Mouse (Mus musculus) kidney, adult 9 months (tissue): ENCODE data around the gene Mapk8ip1.
A peak's percentile ranks its signal among the peaks of the same experiment; 100 is the strongest.

Experiments
- DNase-seq: peaks from one replicate; pipeline ENCODE4 v3.0.0; 2022

Mapk8ip1 gene

DNA sequence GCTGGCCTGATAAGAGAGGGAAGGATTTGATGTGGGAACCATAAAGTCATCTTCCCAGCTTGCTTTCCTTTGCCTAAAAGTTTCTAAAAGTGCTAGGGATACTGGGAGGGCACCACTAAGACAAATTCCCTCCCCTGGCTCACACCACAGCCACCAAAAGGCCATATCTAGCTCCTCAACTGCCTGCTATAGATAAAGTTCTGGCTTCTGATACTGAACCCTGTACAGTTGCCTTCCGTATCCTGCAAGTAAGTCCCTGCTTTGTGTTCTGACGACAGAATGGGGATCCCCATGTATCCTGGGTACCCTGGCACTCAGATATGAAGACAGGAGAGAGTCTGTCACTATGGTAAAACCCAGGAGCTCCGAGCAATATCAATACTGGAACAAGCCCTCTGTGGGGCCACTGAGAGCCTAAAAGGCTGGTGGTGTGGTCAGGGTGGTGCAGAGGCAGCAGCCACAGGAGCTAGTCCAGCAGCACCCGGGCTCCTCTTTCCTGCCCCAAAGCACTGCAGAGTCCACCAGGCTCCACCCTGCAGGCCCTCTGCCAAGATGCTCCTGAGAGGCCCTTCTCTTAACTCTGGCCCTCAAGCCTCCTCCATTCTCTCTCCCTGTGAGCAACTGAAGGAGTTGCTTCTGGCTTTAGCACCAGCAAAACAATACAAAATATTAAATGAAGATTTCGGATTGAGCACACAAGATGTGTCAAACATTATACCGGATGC, 10.7 kb downstream of the Mapk8ip1 start:
- DNase-seq = no peak

GRCm38 (mm10) chr2:92389645-92390044, 11.4 kb downstream of the Mapk8ip1 start:
- no peak for DNase-seq

DNA sequence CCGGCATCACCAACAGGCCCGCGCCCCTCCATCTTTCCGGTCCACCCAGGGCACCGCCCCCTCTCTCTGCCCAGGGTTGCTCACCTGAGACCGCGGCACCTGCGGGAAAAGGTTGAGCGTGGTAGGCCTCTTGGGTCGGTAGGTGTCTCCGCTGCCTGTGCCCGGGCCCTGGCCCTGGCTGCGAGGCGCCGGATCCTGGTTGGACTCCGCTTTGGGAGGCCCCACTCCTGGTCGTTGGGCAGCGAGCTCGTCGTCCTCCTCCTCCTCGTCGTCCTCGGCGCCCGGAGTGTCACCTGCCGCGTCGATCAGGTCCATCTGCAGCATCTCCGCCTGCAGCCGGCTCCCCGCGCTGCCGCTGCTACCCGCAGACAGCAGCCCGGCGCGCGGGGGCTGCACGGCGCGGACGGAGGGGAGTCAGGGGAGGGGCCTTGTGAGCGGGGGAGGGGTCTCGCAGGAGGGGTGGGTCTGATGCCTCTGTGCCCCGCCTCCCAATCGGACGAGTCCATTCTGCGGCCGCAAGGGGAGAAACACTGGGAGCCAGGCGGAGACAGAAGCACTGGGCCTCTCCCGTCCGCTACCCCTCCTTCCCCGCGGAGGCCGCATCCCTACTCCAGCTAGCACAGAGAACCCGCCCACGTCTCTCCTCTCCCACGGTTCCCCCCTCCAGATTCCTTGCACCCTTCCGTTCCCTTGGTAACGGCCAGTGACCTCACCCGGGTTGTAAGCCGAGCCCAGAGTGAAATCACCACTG, 12.0 kb downstream of the Mapk8ip1 start:
- peak; percentile 85 for DNase-seq

- DNase-seq = no peak
These were observed 13.0 kb downstream of the Mapk8ip1 start for GRCm38 (mm10) chr2:92388081-92388517.

GRCm38 (mm10) chr2:92387646-92388045, 13.4 kb downstream of the Mapk8ip1 start:
- no peak for DNase-seq

- no peak for DNase-seq
These were observed 14.1 kb downstream of the Mapk8ip1 start for GRCm38 (mm10) chr2:92386821-92387570.

DNA sequence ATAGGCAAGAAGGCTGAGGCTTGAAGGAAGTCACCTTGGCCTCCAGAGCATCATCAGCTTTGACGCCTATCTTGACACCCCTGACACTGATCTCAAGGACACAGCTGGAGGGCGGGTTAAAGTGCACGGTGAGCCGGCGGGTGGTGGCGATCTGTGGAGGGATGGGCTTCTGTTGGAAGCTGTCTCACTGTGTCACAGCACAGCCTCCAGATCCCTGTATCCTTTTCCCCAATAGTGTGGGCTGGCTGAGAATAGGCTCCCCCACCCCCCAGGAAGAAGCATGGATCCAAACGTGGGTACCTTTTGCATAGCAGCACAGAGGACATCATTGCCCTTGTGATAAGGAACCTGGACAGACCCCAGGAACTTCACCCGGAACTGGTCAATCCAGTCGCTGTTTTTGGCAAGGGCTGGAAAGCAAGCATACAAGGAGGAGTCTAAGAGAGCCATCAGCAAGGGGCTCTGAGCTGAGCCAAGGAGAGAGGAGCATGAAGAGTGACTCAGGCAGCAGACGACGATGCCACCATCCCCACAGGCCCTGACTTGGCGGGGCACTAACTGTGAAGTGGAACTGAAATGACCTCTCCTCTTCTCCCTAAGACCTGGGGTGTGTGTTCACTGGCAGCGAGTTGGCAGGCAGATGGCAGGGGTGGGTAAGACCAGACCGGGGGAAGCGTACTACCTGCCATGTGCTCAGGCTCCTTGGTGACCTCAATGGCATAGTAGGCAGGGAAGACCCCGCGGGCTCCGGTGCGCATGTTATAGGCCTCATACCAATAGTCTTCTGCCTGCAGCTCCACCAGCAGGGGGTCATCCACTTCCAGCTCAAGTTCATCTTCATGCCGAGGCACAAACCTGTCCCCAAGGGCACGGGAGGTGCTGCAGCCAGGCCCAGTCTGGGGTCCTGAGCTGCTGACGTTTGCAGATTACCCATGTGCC, 15.7 kb downstream of the Mapk8ip1 start:
- no peak for DNase-seq

DNA sequence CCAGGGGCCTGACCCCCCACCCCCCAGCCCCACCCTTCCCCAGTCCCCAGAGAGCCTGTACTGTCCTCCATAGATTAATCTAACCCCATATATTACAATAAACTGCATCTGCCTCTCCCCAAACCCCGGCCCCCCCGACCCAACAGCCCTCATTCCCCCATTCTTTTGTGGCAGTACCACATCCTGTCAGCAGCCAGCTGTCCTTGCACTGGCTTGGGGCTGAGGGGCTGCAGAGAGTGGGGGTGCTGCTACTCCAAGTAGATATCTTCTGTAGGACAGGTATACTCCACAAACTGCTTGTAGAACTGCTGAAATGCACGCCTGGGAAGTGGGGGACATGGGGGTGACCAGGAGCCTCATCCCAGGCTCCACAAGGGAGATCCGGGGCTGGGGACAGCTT, 17.0 kb downstream of the Mapk8ip1 start:
- DNase-seq = no peak

DNA sequence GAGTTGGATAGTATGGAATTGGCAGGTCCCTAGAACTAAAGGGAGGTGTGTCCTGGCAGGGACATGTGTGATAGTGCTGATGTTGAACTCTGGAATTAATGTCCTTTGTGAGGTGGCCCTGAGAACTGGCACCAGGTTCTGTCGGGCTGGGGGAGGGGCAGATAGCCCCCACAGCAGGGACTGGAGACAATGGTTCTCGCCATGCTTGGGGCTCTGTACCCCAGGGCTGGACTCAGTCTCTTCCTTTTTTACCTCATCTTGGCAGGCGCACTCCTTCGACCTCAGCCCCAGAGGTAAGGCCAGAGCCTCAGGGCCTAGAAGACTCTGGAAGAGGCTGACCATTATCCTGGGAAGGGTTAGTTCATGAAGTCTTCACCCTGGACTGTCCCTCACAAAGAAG, 18.3 kb downstream of the Mapk8ip1 start:
- no peak for DNase-seq

DNA sequence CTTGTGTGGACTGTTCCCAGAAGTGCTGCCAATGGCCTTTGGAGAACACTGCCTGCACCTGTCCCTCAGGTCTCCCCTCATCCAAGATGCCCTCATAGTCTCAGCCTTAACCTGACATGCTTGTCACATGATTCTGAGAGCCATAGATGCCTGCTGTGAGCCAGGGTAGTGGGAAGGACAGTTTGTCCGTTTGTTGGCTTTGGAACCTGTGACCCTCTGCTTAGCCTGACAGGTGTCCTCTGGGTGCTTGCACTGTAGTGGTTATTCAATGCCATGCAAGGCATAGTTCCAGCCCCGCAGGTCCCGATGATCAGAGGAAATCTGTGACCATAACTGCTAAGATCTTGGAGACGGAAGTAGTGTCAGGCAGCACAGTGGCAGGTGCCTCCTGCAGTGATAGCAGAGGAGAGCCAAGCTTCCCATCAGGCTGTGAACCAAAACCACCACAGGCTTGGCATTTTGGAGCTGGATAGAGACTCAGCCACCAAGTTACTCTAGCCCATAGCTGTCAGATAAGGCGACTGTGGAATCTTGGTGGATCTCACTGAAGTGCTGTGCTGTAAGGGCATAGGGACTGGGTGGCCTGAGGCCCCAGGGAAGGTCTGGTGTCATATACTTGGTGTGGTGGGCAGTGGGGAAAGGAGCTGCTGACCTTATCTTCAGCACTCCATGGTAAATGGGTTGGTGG, 19.0 kb downstream of the Mapk8ip1 start, which contains the start of gene 1700029I15Rik:
Gene 1700029I15Rik, plus strand, starts transcription at position 638 of the 688 bp plus-strand sequence.
- DNase-seq = no peak

DNA sequence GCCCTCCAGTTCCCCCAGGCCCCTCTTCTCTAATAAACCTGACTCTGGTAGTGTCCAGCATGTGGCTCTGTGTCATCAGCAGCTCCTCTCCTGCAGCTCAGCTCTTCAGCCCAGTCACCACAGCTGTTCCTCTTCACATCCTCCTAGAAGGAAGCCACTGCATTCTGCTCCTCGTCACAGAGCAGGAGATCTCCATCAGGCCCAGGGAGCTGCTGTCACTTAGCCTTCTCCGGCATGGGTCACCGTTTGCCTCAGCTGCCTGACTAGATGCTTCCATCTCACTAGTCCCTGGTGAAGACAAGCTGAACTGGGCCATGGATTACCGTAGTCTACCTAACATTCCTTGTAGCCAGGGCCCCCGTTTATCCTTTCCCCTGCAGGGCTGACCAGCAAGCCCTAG, 19.9 kb downstream of the Mapk8ip1 start:
- no peak for DNase-seq

DNA sequence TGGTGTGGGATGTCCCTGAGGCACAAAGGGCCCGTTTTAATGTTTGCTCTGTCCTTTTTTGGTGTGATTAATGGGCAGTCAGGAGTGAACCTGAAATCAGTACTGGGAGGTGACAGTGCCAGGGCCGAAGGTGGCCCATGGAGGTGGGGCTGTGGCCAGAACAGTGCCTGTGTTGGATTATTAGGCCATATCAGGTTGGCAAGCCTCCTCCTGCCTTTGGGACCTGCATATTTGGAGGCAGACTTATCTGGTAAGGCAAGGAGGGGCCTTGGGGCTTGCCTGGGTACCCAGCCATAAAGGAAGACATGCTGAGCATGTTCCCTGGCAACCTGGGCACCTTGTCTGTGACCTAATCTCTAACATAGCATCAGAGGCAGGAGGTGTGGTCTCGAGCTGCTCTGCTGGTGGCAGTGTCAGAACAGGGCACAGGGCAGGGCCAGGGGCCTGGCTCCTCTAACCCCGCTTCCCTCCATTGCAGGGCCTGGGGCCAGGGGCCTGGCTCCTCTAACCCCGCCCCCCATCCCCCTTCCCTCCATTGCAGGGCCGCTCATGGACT, 20.5 kb downstream of the Mapk8ip1 start:
- DNase-seq = no peak

- DNase-seq = no peak
These were observed 21.1 kb downstream of the Mapk8ip1 start for GRCm38 (mm10) chr2:92379783-92380494.

DNA sequence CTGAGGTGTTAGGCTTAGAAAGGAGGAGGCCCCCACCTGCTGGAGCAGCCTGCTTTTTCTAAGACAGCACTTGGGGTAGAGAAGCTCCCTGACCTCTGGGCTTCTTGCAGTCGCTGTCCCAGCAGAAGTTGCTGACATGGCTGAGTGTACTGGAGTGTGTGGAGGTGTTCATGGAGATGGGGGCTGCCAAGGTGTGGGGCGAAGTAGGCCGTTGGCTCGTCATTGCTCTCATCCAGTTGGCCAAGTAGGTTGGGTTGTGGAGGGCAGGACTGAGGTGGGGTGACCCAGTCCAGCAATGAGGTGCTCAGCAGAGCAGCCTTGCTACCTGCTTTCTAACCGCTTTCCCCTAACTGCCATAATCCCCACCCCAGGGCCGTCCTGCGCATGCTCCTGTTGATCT, 23.7 kb downstream of the Mapk8ip1 start:
- DNase-seq = no peak

GRCm38 (mm10) chr2:92376300-92376699, 24.8 kb downstream of the Mapk8ip1 start:
- DNase-seq = no peak

GRCm38 (mm10) chr2:92375788-92376187, 25.3 kb downstream of the Mapk8ip1 start:
- no peak for DNase-seq

GRCm38 (mm10) chr2:92375099-92375623, 25.9 kb downstream of the Mapk8ip1 start:
- DNase-seq = peak; percentile 99

DNA sequence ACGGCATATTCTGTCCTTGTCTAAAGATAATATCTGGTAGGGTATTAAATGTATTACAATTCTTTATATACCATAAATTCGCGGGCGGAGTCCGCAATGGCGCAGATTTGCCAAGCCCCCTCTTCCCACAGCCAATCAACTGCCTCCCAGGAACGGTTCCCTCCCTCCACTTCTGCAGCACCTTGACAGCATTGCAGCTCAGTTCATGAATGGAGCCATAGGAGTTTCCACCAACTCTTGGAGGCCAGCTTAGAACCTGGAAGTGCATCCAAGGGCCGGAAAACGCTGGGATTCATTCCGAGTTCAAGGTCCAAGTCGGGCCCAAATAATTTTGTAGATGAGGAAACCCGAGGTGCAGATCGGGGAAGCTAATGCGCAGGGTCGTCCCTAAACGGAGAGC, 26.5 kb downstream of the Mapk8ip1 start, which contains the start of the genes Pex16 and Large2:
Gene Pex16, plus strand, starts transcription at position 163 of the 400 bp plus-strand sequence.
Gene Large2, minus strand, starts transcription at position 356 of the 400 bp plus-strand sequence.
- peak; percentile 69 for DNase-seq

- DNase-seq = no peak
These were observed 27.6 kb downstream of the Mapk8ip1 start for GRCm38 (mm10) chr2:92373437-92373813.

DNA sequence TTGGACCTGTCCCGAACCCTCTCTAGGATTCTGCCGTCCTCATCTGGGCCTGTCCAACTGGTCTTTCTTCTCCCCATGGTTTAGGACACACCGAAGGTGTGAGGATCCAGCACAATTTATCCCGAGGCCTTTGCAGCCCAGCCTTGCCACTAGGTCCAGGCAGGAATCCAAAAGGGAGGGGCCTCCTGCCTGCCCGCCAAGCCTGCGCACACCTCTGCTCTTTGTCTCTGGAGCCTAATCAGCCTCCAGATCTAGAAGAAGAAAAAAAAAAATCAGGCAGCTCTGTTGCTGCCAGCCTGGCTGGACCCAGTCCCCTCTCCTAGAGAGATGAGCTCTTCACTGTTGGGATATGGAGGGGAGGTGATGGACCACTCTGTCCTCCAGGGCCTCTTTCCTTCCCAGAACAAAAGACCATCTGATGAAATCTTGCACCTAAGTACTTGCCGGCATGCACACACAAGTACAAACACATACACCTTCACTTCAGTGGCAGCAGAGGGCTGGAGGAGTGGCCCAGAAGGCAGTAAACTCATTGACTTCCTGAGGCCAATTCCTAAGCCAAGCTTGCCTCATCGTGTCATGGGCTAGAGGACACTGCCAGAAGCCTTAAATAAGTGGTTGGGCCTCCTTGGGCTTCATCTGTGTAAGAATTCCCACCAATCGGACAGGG, 28.2 kb downstream of the Mapk8ip1 start:
- peak; percentile 91 for DNase-seq
